Mouse (Mus musculus) cerebellum, postnatal 36 days (tissue): ENCODE data around the gene Serpina1e.
"Not testable (repeated sequence)": the region's sequence is repeated elsewhere in the genome, so short reads cannot be mapped to it uniquely, and the experiment has no call there.

Source experiments
- DNase-seq, 2 experiments: peaks; one replicate each; pipeline ENCODE4 v3.0.0; 2021 to 2022; ENCODE audit warnings: mixed read lengths in 2 of 2

The Serpina1e gene

GRCm38 (mm10) chr12:103962337-103962736 is 3.6 kb upstream of the Serpina1e start:
- DNase-seq: no peak

GRCm38 (mm10) chr12:103961716-103962115 is 2.9 kb upstream of the Serpina1e start:
- DNase-seq: no peak

- not testable (repeated sequence) for DNase-seq
These were observed 2.2 kb downstream of the Serpina1e start for GRCm38 (mm10) chr12:103956555-103956954.

GRCm38 (mm10) chr12:103952972-103953371 is 5.8 kb downstream of the Serpina1e start:
- not testable (repeated sequence) for DNase-seq

- no peak for DNase-seq
These were observed 12.5 kb downstream of the Serpina1e start for GRCm38 (mm10) chr12:103946243-103946642.

GRCm38 (mm10) chr12:103909181-103909580 is 49.6 kb downstream of the Serpina1e start:
- DNase-seq: not testable (repeated sequence)

- DNase-seq: not testable (repeated sequence)
These were observed 51.0 kb downstream of the Serpina1e start for GRCm38 (mm10) chr12:103907746-103908145.

GRCm38 (mm10) chr12:103904837-103905340 is 53.9 kb downstream of the Serpina1e start, which contains the start of gene Serpina1c:
TSS of gene Serpina1c (minus strand) at chr12:103904887.
- not testable (repeated sequence) for DNase-seq

GRCm38 (mm10) chr12:103901929-103902328 is 56.8 kb downstream of the Serpina1e start:
- not testable (repeated sequence) for DNase-seq
